Mouse (Mus musculus): ENCODE data around the gene Tmed2.
"Not testable (repeated sequence)": the region's sequence is repeated elsewhere in the genome, so short reads cannot be mapped to it uniquely, and the experiment has no call there.

Tmed2 gene

DNA sequence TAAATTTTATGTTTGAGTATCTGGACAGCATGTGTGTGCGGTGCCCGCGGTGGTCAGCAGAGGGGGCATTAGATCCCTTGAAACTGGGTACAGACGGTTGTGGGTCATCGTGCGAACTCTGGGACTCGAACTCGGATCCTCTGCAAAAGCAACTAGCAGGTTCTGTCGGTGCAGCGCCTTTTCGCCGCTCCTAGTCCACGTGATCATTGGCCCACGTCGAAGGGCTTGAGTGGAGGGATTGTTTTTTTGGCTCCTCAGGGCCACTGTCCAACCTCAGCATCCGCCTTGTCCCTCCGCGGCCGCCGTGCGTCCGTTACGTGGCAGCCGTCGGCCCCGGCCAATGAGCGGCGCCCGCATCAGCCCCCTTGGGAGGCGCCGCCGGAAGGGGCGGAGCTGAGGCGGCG lies at the start of gene Tmed2:
Gene Tmed2, plus strand, starts transcription at position 313 of the 404 bp plus-strand sequence.
- peak; percentile 99 for DNase-seq

GRCm38 (mm10) chr5:124491732-124492131 lies 48.8 kb upstream of the Tmed2 start:
- DNase-seq: no peak

DNA sequence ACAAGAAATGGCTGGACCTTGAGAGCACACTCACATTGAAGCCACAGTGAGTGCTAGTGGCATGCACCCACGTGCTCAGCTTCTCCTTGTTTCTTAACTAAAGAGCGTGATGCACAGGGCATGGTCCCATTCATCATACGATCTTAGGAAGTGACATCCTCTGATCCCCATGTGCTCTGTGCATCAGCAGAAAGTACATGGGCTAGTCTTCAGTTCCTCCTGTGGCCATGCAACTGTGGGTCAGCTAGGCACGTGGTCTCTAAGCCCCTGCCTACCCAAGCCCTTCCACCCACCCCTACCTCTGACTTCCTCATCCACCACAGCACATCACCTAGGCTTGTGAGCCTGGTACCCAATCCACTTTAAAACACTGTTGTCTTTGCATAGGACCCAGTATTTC lies 47.9 kb upstream of the Tmed2 start:
- DNase-seq: no peak

GRCm38 (mm10) chr5:124493455-124493854 lies 47.0 kb upstream of the Tmed2 start:
- no peak for DNase-seq

- DNase-seq: peak; percentile 31
These were observed 44.9 kb upstream of the Tmed2 start for GRCm38 (mm10) chr5:124495547-124495946.

GRCm38 (mm10) chr5:124496614-124497514 lies 43.6 kb upstream of the Tmed2 start:
- no peak for DNase-seq

DNA sequence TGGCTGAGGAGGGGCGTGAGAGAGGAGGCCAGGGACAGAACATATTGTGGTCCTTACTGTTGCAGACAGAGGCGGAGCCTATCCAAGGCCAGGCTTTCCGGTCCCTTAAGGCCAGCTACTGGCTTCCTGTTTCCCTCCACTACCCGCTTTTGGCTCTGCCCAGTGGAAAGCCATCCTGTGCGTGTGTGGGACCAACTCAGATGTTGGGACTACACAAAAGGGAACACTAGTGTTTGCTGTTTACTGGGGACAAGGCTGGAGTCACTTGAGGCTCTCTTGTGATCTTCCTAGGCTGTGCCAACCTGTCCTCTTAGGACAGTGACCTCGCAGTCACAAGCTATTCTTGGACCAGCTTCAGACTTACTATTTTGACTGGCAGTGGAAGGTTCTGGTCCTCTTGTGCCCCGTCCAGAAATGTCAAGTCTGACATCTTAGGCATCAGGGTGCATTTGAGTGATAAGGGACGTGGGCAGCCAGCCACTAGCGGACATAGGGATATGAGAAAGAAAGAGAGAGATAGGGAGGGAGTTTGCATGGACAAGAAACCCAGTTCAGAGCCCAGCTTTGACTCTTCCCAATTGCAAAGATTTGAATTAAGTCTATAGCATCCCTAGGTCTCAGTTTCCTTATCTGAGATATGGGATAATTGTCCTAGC lies 42.1 kb upstream of the Tmed2 start:
- DNase-seq: no peak

GRCm38 (mm10) chr5:124499001-124499400 lies 41.5 kb upstream of the Tmed2 start:
- peak; percentile 30 for DNase-seq

DNA sequence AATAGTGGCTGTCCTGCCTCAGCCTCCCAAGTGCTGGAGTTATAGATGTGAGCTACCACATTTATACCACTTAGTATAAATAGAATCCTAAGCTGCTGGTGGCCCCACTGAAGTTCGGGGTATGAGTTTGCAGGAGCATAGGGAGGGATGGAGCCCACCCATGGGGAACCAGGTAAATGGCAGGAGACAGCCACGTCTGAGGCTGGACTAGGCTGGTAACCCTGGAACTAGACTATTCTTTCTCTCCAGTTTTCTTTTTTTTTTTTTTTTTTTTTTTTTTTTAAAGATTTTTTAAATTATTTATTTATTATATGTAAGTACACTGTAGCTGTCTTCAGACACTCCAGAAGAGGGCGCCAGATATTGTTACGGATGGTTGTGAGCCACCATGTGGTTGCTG lies 40.5 kb upstream of the Tmed2 start:
- DNase-seq: not testable (repeated sequence)

- DNase-seq: no peak
These were observed 39.9 kb upstream of the Tmed2 start for GRCm38 (mm10) chr5:124500573-124500972.

DNA sequence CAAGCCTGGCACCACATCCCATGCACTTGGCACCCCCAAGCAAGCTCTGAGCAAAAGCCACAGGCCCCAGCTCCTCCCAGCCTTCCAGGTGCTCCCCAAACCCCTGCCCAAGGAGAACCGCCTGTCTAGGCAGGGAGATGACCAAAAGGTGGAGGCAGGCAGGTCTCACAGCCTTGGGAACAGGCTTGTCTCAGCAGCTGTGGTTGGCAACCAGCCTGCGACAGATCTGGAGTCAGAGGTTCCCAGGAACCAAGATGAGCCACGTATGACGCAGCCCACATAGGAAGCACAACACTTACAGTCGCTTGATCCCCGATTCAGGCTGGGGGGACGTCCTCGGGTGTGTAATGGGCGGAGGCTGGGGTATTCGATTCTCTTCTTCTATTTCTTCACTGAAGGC lies 39.0 kb upstream of the Tmed2 start:
- no peak for DNase-seq

DNA sequence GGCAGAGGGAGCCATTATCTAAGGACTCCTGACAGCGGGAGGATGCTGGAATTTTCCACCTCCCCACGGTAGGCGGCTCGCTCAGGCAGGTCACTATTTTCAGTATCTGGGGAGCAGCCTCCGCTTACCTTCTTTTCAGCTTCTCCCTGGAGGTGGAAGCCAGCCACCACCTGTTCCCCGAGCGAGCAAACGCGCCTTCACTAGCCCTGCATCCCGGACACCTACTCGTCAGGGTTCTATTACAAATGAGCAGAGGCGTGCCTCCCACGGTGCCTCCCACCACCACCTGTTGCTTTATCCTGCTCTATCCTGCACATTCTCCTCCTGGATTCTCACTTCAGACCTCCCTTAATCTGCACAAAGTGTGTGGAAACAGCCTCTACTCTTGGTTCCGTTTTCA lies 36.8 kb upstream of the Tmed2 start:
- DNase-seq: no peak

DNA sequence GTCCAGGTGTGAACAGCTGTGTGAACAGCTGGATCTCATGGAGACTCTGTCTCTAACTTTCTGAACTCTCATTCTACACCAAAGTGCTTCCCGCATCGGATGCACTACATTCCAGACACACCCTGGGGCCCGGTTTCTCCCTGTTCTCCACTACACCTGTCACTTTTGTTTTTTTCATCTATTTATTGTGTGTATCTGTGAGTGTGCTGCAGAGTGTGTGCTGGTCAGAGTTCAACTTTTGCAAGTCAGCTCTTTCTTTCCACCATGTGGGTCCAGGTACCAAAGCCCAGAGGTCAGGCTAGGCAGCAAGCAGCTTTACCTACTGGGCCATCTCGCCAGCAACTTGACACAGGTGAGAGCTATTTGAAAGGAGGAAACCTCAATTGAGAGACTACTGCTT lies 35.3 kb upstream of the Tmed2 start:
- DNase-seq: no peak

DNA sequence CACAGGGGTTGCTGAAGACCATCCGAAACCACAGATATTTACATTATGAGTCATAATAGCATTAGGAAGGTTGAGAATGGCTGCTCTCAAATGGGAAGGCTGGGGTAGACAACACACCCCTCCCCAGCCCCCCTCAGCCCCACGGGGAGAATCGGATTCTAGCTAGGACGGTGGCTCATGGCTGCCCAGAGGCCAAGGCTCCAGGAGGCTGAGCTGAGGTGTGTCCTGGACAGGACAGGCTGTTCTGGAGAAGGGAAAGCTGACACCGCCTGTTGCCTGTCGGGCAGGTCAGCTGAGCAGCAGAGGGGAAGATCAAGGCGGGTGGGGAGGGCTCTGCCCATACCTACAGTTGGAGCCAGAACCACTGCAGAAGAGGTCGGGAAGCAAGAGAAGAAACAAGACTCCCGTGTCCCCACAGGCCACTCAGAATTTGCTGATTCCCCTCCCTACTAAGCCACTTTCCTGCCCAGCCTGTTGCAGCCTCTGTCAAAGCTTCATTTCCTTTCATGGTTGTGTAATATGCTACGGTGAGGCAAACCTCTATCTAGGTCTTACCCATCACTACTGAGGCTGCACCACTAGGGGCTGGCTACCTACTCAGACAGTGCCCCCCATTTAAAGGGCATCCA lies 33.6 kb upstream of the Tmed2 start:
- no peak for DNase-seq

DNA sequence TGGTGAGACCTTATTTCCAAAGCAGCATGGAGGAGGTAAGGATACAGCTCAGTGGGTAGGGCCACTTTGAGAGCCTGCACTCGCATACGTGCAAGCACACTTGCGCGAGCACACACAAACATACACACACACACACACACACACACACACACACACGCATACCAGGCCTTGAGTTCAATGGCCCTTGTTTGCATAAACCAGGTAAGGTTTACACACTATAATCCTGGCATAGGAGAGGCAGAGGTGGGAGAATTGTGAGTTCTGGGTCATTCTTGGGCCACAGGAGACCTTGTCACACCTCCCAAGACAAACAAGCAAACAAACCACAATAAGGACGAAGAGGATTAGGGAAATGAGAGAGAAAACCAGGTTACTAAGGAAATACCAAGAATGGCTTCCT lies 31.3 kb upstream of the Tmed2 start:
- no peak for DNase-seq

GRCm38 (mm10) chr5:124509742-124510237 lies 30.7 kb upstream of the Tmed2 start:
- no peak for DNase-seq

DNA sequence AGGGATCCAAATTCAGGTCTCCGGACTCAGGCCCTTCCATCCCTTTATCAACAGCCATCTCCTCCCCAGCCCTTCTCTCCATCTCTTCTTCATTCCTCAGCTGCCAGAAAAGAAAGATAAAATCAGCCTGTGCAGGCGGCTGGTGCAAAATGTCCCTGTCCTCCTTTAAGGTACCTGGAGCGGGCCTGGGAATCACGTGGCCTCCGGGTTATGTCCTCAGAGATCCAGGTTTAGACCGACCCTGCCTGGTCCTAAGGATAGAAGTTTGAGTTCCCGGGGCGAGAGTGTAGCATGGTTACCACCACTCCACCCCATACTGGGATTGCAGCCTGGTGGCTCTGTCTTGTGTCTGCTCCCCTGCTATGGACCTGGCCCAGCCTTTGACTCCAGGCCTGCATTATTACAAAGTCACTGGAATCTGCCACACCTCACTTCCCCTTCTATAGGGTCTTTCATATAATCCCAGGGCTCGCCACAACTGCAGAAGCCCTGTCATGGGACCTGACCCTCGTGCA lies 29.9 kb upstream of the Tmed2 start:
- DNase-seq: no peak

- DNase-seq: no peak
These were observed 24.7 kb upstream of the Tmed2 start for GRCm38 (mm10) chr5:124515789-124516188.

DNA sequence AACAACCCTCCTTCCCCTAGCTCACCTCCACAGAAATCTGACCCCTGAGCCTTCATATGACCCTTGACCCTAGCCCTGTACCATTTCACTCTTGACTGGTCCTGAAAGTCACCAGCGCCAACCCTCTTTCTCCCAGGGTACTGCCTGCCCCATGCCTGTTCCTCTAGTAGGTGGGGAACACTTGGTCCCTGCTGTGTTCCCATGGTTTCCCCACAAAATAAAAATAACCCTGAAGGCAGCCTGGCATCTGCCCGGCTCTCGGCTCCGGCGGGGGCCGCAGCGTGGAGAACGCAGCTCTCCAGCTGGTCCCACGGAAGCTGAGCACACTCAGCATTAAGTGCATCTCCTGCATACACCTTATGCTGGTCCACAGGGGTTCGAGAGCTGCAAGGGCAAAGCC lies 21.8 kb upstream of the Tmed2 start:
- no peak for DNase-seq

DNA sequence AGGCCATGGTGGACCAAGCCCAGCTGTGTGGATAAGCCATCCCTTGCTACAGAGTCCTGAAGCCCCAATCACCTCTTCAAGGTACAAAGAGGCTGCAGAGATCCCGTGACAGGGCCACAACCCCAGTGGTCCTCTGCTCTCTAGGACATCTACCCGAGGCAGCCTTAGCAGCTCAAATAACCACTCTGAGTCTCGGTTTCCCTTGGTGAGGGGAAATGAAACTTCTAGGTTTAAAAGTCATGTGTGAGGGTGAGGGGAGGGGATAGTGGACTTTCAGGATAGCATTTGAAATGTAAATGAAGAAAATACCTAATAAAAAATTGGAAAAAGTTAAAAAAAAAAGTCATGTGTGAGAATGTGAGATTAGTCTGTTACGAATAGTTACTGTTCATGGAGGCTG lies 18.9 kb upstream of the Tmed2 start:
- DNase-seq: no peak

GRCm38 (mm10) chr5:124523032-124523431 lies 17.5 kb upstream of the Tmed2 start:
- DNase-seq: peak; percentile 10

DNA sequence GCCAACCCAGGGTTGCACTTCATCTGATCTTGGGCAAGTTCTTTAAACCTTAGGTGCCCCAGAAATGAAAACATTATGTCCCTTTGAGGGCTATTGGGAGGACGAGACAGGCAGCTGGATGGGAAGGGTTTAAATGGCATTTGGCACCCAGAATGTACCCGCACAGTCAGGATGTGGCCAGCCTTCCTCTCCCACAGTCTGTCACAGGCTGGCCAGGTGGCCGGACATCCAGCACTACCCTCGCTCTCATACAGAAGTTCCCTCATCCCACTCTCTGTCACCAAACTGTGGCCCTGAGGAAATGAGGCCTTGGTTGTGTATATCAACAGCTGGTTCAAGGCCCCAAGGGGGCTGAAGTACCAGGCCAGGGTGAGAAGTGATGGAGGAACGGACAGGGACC lies 15.6 kb upstream of the Tmed2 start:
- DNase-seq: no peak

- peak; percentile 17 for DNase-seq
These were observed 12.1 kb upstream of the Tmed2 start for GRCm38 (mm10) chr5:124528351-124528750.

Measured in retina, postnatal 1 day (tissue).